Mouse (Mus musculus): ENCODE data around the gene Herpud1. TPM values are rescaled to one million over a fixed set of nuclear protein-coding genes. Genes with fewer than 3 reads are reported as not detected.

Herpud1 gene
- total and polyA plus RNA-seq, 3 experiments = 124 to 257 (median 206) TPM

DNA sequence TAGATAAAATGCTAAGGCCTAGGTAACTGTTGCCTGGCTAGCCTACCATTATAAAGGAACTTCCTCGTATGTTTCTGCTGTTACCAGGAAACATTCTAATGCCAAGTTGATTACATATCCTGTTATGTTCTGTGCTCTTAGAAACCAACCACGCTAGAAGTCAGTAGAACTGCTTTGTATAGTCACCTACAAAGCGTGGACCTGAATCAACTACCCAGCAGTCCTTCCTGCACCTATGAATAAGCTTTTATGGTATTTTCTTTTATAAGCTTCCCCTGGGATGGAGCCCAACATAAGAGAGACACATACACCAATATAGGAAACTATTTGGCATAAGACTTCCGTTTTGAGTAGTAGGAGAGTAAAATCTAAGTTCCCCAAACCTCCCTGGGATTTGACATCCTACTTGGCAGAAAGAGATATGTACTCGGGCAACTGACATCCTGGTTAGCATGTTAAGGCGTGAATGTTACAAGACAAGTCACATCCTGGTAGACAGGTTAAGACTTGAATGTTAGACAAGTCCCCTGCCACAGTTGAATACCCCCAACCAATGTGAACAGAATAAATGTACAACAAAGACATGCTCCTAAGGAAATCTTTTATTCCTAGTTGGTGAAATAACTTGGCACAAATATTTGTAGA, 13.2 kb upstream of the Herpud1 start:
- dilution Hi-C loops (cut with MboI; ENCODE audit: extremely low pct_ligation_motif_present, extremely low pct_unique_long_range_greater_than_20kb, low sequenced_read_pairs) = no loop called here
- no peak overlapping the region for H3K4me2 ChIP-seq (ENCODE audit: insufficient read depth, low read depth, poor library complexity, severe bottlenecking)

DNA sequence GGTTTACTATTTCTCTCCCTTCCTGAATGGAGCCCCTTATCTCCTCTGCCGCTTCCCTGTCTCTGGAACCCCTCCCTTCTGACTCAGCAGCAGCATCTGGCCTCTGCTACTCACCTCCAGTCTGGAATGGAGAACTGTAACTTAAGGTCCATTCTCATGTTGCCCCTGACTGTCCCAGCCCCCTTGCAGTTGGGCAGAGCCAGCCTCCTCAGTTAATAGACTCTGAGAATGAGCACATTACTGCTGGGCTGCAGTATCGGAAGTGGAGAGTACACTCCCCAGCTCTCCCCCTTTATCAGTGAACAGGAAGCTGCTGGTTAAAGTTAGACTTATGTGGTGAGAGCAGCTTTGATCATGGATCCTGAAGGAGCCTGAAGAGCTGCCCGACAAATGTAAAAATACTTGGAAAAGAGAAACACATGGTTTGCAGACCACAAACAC, 10.7 kb upstream of the Herpud1 start:
- H3K9ac ChIP-seq (ENCODE audit: insufficient read depth, low read depth) = no peak overlapping the region
- dilution Hi-C loops (cut with MboI; ENCODE audit: extremely low pct_ligation_motif_present, extremely low pct_unique_long_range_greater_than_20kb, low sequenced_read_pairs) (no loop called here), in situ Hi-C loops (cut with MboI; ENCODE audit: low pct_ligation_motif_present, low pct_unique_long_range_greater_than_20kb, low sequenced_read_pairs) (no loop called here)
- no peaks in the 10 kb centered on the region for H3K27me3 ChIP-seq (replicated peaks)
- H3K27ac ChIP-seq (ENCODE audit: insufficient read depth, low read depth) = no peak overlapping the region
- peaks cover 31 to 74% of the 10 kb centered on the region in 2 experiments for H3K4me1 ChIP-seq (ENCODE audit: control insufficient read depth in 1 of 2, insufficient read depth in 2 of 2)
- TF ChIP-seq IRF4 (IDR thresholded peaks at IDR 0.05; ENCODE audit: low read depth, low read length) (no peak), CTCF (conservative IDR thresholded peaks at IDR 0.05 in 1 of 2, IDR thresholded peaks at IDR 0.05 in 1 of 2; ENCODE audit: low read depth in 2 of 2, low read length in 2 of 2) (no peak), ZC3H11A (IDR thresholded peaks at IDR 0.05; ENCODE audit: low read depth, low read length) (no peak), MAFK (IDR thresholded peaks at IDR 0.05; ENCODE audit: insufficient replicate concordance, low read length) (no peak), TBP (conservative IDR thresholded peaks at IDR 0.05; ENCODE audit: low read depth, low read length) (no peak), MAZ (IDR thresholded peaks at IDR 0.05; ENCODE audit: low read depth, low read length) (no peak), GABPA (IDR thresholded peaks at IDR 0.05; ENCODE audit: insufficient replicate concordance, low read depth, low read length) (no peak), RCOR1 (conservative IDR thresholded peaks at IDR 0.05; ENCODE audit: low read depth, low read length) (no peak), NELFE (IDR thresholded peaks at IDR 0.05; ENCODE audit: low read depth, low read length) (no peak), KAT2A (IDR thresholded peaks at IDR 0.05; ENCODE audit: insufficient replicate concordance, low read length) (no peak), JUN (IDR thresholded peaks at IDR 0.05; ENCODE audit: insufficient read depth, low read depth, low read length) (no peak), CHD2 (IDR thresholded peaks at IDR 0.05; ENCODE audit: low read length) (no peak), TCF12 (IDR thresholded peaks at IDR 0.05; ENCODE audit: low read depth, low read length) (no peak), BHLHE40 (IDR thresholded peaks at IDR 0.05; ENCODE audit: low read depth, low read length) (no peak), USF2 (conservative IDR thresholded peaks at IDR 0.05; ENCODE audit: low read depth, low read length) (no peak), RAD21 (IDR thresholded peaks at IDR 0.05; ENCODE audit: low read depth, low read length) (no peak), SMC3 (IDR thresholded peaks at IDR 0.05; ENCODE audit: low read depth, low read length) (no peak)
- no peak overlapping the region for H3K4me3 ChIP-seq (replicated peaks in 1 of 3; ENCODE audit: low read depth in 2 of 3, low read length in 2 of 3, poor library complexity in 1 of 3)
- H3K9me3 ChIP-seq (replicated peaks; ENCODE audit: low read length) = no peaks in the 10 kb centered on the region
- H3K79me2 ChIP-seq (replicated peaks; ENCODE audit: control insufficient read depth, extremely low read depth, insufficient read depth, poor library complexity, severe bottlenecking) = no peaks in the 10 kb centered on the region
- H3K4me2 ChIP-seq (ENCODE audit: insufficient read depth, low read depth, poor library complexity, severe bottlenecking) = no peak overlapping the region
- no peaks in the 10 kb centered on the region for H3K36me3 ChIP-seq (replicated peaks in 1 of 2; ENCODE audit: control insufficient read depth in 1 of 2, insufficient read depth in 1 of 2, low read length in 1 of 2)
- DNase-seq (ENCODE audit: extremely low read depth) = no peak

More for the DNA sequence above, 13.2 kb upstream of the Herpud1 start:
- Histone ChIP-seq H3K27me3 (replicated peaks) (no peaks in the 10 kb centered on the region), H3K4me1 (ENCODE audit: control insufficient read depth in 1 of 2, insufficient read depth in 2 of 2) (peaks cover 33 to 72% of the 10 kb centered on the region in 2 experiments), H3K9me3 (replicated peaks; ENCODE audit: low read length) (no peaks in the 10 kb centered on the region), H3K36me3 (replicated peaks in 1 of 2; ENCODE audit: control insufficient read depth in 1 of 2, insufficient read depth in 1 of 2, low read length in 1 of 2) (no peaks in the 10 kb centered on the region), H3K4me3 (replicated peaks in 1 of 3; ENCODE audit: low read depth in 2 of 3, low read length in 2 of 3, poor library complexity in 1 of 3) (no peak overlapping the region), H3K9ac (ENCODE audit: insufficient read depth, low read depth) (no peak overlapping the region), H3K27ac (ENCODE audit: insufficient read depth, low read depth) (no peak overlapping the region; the same call in 1 of the 2 replicates), H3K79me2 (replicated peaks; ENCODE audit: control insufficient read depth, extremely low read depth, insufficient read depth, poor library complexity, severe bottlenecking) (no peaks in the 10 kb centered on the region)
- DNase-seq (ENCODE audit: extremely low read depth) = no peak
- no peak for TF ChIP-seq POLR2AphosphoS2 (IDR thresholded peaks at IDR 0.05; ENCODE audit: low read depth, low read length)
- 0 out of 2 replicates have a peak, but pooled peaks have one; percentile 41 for TF ChIP-seq CHD1 (IDR thresholded peaks at IDR 0.05; ENCODE audit: low read depth, low read length)
- in situ Hi-C loops (cut with MboI; ENCODE audit: low pct_ligation_motif_present, low pct_unique_long_range_greater_than_20kb, low sequenced_read_pairs) = no loop called here
